Mouse (Mus musculus): ENCODE data around the gene Lpp. TPM values are rescaled to one million over a fixed set of nuclear protein-coding genes. Genes with fewer than 3 reads are reported as not detected.

The Lpp gene
- polyA plus RNA-seq, 1 experiment from 2014 or later: 4.8 TPM

DNA sequence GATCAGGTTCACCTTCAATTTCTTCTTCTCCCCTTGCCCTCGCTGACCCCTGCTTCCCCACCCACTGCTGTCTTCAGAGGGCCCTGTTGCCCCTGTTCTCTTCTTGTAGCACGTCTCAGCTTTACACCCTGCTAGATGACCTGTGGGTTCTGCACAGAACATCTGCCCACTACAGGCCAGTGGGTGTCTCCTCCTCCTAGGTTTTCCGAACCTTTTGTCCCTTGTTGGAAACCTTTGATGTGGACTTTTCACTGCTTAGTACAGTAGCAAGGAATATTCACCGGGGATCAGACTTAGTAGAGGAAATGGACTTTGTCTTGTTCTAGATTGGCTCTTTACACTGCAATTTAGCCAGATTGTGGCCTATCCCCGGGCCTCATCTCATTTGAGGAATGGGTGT lies 71.1 kb downstream of the Lpp start:
- H3K4me3 ChIP-seq (ENCODE audit: low read depth, low read length): no peak overlapping the region
- H3K27ac ChIP-seq (ENCODE audit: low read depth, low read length): no peak overlapping the region
- no peak overlapping the region for H3K9ac ChIP-seq (ENCODE audit: low read length)
- 86% methylated on average over 5 of the region's 5 CpGs for WGBS
- H3K27me3 ChIP-seq (replicated peaks; ENCODE audit: control insufficient read depth, insufficient read depth, low read length): no peaks in the 10 kb centered on the region
- no peaks in the 10 kb centered on the region for H3K36me3 ChIP-seq (ENCODE audit: control insufficient read depth, insufficient read depth, low read length)
- DNase-seq (ENCODE audit: low spot score) (no peak), ATAC-seq (no peak)
- H3K4me1 ChIP-seq (ENCODE audit: control insufficient read depth, insufficient read depth, low read length): no peaks in the 10 kb centered on the region
- H3K4me2 ChIP-seq (ENCODE audit: low read length): no peak overlapping the region
- H3K9me3 ChIP-seq (replicated peaks; ENCODE audit: control insufficient read depth, low read length): no peaks in the 10 kb centered on the region

GRCm38 (mm10) chr16:24465633-24466032 lies 72.3 kb downstream of the Lpp start:
- Histone ChIP-seq H3K36me3 (ENCODE audit: control insufficient read depth, insufficient read depth, low read length) (no peaks in the 10 kb centered on the region), H3K4me1 (ENCODE audit: control insufficient read depth, insufficient read depth, low read length) (no peaks in the 10 kb centered on the region), H3K9me3 (replicated peaks; ENCODE audit: control insufficient read depth, low read length) (no peaks in the 10 kb centered on the region), H3K27ac (ENCODE audit: low read depth, low read length) (no peak overlapping the region), H3K27me3 (replicated peaks; ENCODE audit: control insufficient read depth, insufficient read depth, low read length) (no peaks in the 10 kb centered on the region), H3K4me2 (ENCODE audit: low read length) (no peak overlapping the region), H3K4me3 (ENCODE audit: low read depth, low read length) (no peak overlapping the region), H3K9ac (ENCODE audit: low read length) (no peak overlapping the region)
- ATAC-seq (no peak), DNase-seq (ENCODE audit: low spot score) (no peak)
- 96% methylated on average over 5 of the region's 5 CpGs for WGBS

GRCm38 (mm10) chr16:24467544-24468290 lies 74.4 kb downstream of the Lpp start:
- ATAC-seq: no peak
- no peaks in the 10 kb centered on the region for H3K36me3 ChIP-seq (ENCODE audit: control insufficient read depth, insufficient read depth, low read length)
- no peak overlapping the region for H3K4me3 ChIP-seq (ENCODE audit: low read depth, low read length)
- H3K4me2 ChIP-seq (ENCODE audit: low read length): no peak overlapping the region
- WGBS: 88% methylated on average over 17 of the region's 17 CpGs
- H3K27me3 ChIP-seq (replicated peaks; ENCODE audit: control insufficient read depth, insufficient read depth, low read length): no peaks in the 10 kb centered on the region
- no peak overlapping the region for H3K27ac ChIP-seq (ENCODE audit: low read depth, low read length)
- no peak overlapping the region for H3K9ac ChIP-seq (ENCODE audit: low read length)
- DNase-seq (ENCODE audit: low spot score): no peak
- no peaks in the 10 kb centered on the region for H3K9me3 ChIP-seq (replicated peaks; ENCODE audit: control insufficient read depth, low read length)
- no peaks in the 10 kb centered on the region for H3K4me1 ChIP-seq (ENCODE audit: control insufficient read depth, insufficient read depth, low read length)

DNA sequence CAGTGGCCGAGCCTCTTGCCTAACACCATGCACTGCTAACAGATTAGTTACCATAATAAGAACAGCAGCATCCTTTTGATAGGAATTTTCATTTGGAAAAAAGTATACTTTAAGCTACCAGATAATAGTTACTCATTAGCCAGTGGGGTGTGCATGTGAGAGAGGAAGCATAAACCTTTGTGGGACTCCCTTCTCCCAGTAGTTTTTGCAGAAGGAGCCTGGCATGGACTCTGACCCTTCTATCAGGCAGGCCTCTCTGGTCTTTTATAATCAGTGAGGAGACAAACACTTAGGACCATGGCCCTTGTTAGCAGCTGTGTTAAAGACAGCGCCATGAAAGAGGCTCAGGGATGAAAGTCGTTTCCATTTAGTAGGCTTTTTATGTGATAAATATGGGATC lies 76.0 kb downstream of the Lpp start:
- ATAC-seq (no peak), DNase-seq (ENCODE audit: low spot score) (no peak)
- Histone ChIP-seq H3K27me3 (replicated peaks; ENCODE audit: control insufficient read depth, insufficient read depth, low read length) (no peaks in the 10 kb centered on the region), H3K4me1 (ENCODE audit: control insufficient read depth, insufficient read depth, low read length) (no peaks in the 10 kb centered on the region), H3K27ac (ENCODE audit: low read depth, low read length) (no peak overlapping the region), H3K4me3 (ENCODE audit: low read depth, low read length) (no peak overlapping the region), H3K4me2 (ENCODE audit: low read length) (no peak overlapping the region), H3K9ac (ENCODE audit: low read length) (no peak overlapping the region), H3K36me3 (ENCODE audit: control insufficient read depth, insufficient read depth, low read length) (no peaks in the 10 kb centered on the region), H3K9me3 (replicated peaks; ENCODE audit: control insufficient read depth, low read length) (no peaks in the 10 kb centered on the region)
- 65% methylated on average over 3 of the region's 3 CpGs for WGBS

DNA sequence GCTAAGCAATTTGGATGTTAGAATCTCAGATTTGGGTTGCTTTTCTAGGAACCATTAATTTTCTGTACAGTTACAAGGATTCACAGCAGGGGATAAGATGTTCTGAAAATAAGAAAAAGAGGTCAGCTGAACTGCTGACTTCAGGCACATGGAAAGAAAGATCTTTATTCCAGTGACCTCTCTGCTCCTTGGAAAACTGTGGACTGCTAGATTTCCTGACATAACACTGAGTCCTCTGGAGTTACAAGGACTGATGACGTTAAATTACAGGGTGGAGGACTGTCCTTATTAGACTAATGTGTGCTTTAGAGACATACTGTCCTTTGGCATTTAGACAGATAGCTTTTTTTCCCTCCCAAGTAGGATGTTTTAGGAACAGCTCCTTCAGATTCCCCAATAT lies 77.3 kb downstream of the Lpp start:
- no peak overlapping the region for H3K27ac ChIP-seq (ENCODE audit: low read depth, low read length)
- WGBS: 93% methylated on average over 1 of the region's 1 CpGs
- H3K27me3 ChIP-seq (replicated peaks; ENCODE audit: control insufficient read depth, insufficient read depth, low read length): no peaks in the 10 kb centered on the region
- H3K36me3 ChIP-seq (ENCODE audit: control insufficient read depth, insufficient read depth, low read length): no peaks in the 10 kb centered on the region
- no peak for DNase-seq (ENCODE audit: low spot score)
- no peaks in the 10 kb centered on the region for H3K9me3 ChIP-seq (replicated peaks; ENCODE audit: control insufficient read depth, low read length)
- no peaks in the 10 kb centered on the region for H3K4me1 ChIP-seq (ENCODE audit: control insufficient read depth, insufficient read depth, low read length)
- H3K4me3 ChIP-seq (ENCODE audit: low read depth, low read length): no peak overlapping the region
- no peak overlapping the region for H3K4me2 ChIP-seq (ENCODE audit: low read length)
- ATAC-seq: no peak
- H3K9ac ChIP-seq (ENCODE audit: low read length): no peak overlapping the region

GRCm38 (mm10) chr16:24471029-24471428 lies 77.7 kb downstream of the Lpp start:
- Histone ChIP-seq H3K4me2 (ENCODE audit: low read length) (no peak overlapping the region), H3K27me3 (replicated peaks; ENCODE audit: control insufficient read depth, insufficient read depth, low read length) (no peaks in the 10 kb centered on the region), H3K9me3 (replicated peaks; ENCODE audit: control insufficient read depth, low read length) (no peaks in the 10 kb centered on the region), H3K27ac (ENCODE audit: low read depth, low read length) (no peak overlapping the region), H3K9ac (ENCODE audit: low read length) (no peak overlapping the region), H3K4me1 (ENCODE audit: control insufficient read depth, insufficient read depth, low read length) (no peaks in the 10 kb centered on the region), H3K4me3 (ENCODE audit: low read depth, low read length) (no peak overlapping the region), H3K36me3 (ENCODE audit: control insufficient read depth, insufficient read depth, low read length) (no peaks in the 10 kb centered on the region)
- no peak for ATAC-seq
- 74% methylated on average over 4 of the region's 4 CpGs for WGBS
- DNase-seq (ENCODE audit: low spot score): no peak

- no peak overlapping the region for H3K4me3 ChIP-seq (ENCODE audit: low read depth, low read length)
- H3K4me1 ChIP-seq (ENCODE audit: control insufficient read depth, insufficient read depth, low read length): no peaks in the 10 kb centered on the region
- ATAC-seq (no peak), DNase-seq (ENCODE audit: low spot score) (no peak)
- H3K27me3 ChIP-seq (replicated peaks; ENCODE audit: control insufficient read depth, insufficient read depth, low read length): no peaks in the 10 kb centered on the region
- WGBS: 42% methylated on average over 1 of the region's 1 CpGs
- H3K27ac ChIP-seq (ENCODE audit: low read depth, low read length): no peak overlapping the region
- H3K9ac ChIP-seq (ENCODE audit: low read length): no peak overlapping the region
- no peak overlapping the region for H3K4me2 ChIP-seq (ENCODE audit: low read length)
- H3K36me3 ChIP-seq (ENCODE audit: control insufficient read depth, insufficient read depth, low read length): no peaks in the 10 kb centered on the region
- no peaks in the 10 kb centered on the region for H3K9me3 ChIP-seq (replicated peaks; ENCODE audit: control insufficient read depth, low read length)
Observed at GRCm38 (mm10) chr16:24471801-24472200, 78.5 kb downstream of the Lpp start.

GRCm38 (mm10) chr16:24473966-24474365 lies 80.7 kb downstream of the Lpp start:
- WGBS: 87% methylated on average over 3 of the region's 3 CpGs
- H3K4me1 ChIP-seq (ENCODE audit: control insufficient read depth, insufficient read depth, low read length): no peaks in the 10 kb centered on the region

GRCm38 (mm10) chr16:24474781-24475180 lies 81.5 kb downstream of the Lpp start:
- WGBS: 77% methylated on average over 6 of the region's 6 CpGs

More at GRCm38 (mm10) chr16:24473966-24474365, 80.7 kb downstream of the Lpp start:
- Histone ChIP-seq H3K27me3 (replicated peaks; ENCODE audit: control insufficient read depth, insufficient read depth, low read length) (no peaks in the 10 kb centered on the region), H3K27ac (ENCODE audit: low read depth, low read length) (no peak overlapping the region), H3K9ac (ENCODE audit: low read length) (no peak overlapping the region), H3K36me3 (ENCODE audit: control insufficient read depth, insufficient read depth, low read length) (no peaks in the 10 kb centered on the region), H3K4me3 (ENCODE audit: low read depth, low read length) (no peak overlapping the region), H3K9me3 (replicated peaks; ENCODE audit: control insufficient read depth, low read length) (no peaks in the 10 kb centered on the region), H3K4me2 (ENCODE audit: low read length) (no peak overlapping the region)
- DNase-seq (ENCODE audit: low spot score): no peak
- ATAC-seq: no peak

More at GRCm38 (mm10) chr16:24474781-24475180, 81.5 kb downstream of the Lpp start:
- Histone ChIP-seq H3K4me1 (ENCODE audit: control insufficient read depth, insufficient read depth, low read length) (no peaks in the 10 kb centered on the region), H3K4me3 (ENCODE audit: low read depth, low read length) (no peak overlapping the region), H3K36me3 (ENCODE audit: control insufficient read depth, insufficient read depth, low read length) (no peaks in the 10 kb centered on the region), H3K27me3 (replicated peaks; ENCODE audit: control insufficient read depth, insufficient read depth, low read length) (no peaks in the 10 kb centered on the region), H3K27ac (ENCODE audit: low read depth, low read length) (no peak overlapping the region), H3K9me3 (replicated peaks; ENCODE audit: control insufficient read depth, low read length) (no peaks in the 10 kb centered on the region), H3K4me2 (ENCODE audit: low read length) (no peak overlapping the region), H3K9ac (ENCODE audit: low read length) (no peak overlapping the region)
- ATAC-seq (no peak), DNase-seq (ENCODE audit: low spot score) (no peak)
